Comparison of ENCODE assay signal across 15 mouse cellular contexts in genomic region chr3:29432109-29433091, GRCm38 (mm10).
DNase-seq lines count a peak whose midpoint lies in the region; ATAC-seq lines count a peak whose summit lies in the region.
"Had no signal": no experiment of that assay in that cellular context is flagged by ENCODE, and none has a peak within 500 bp of the region (broad histone marks: within the 10 kb centered on the region; RNA-seq: fewer than 3 reads in every experiment).

No protein-coding gene starts in this region.

- H3K27me3 ChIP-seq in forebrain, embryonic 15.5 days: no peaks in the 10 kb centered on the region
- no peaks in the 10 kb centered on the region for H3K27me3 ChIP-seq in hindbrain, embryonic 16.5 days (replicated peaks; ENCODE audit: control insufficient read depth, insufficient read depth, low read length)
- H3K27me3 ChIP-seq in neural tube, embryonic 12.5 days (replicated peaks): no peaks in the 10 kb centered on the region
- H3K27me3 ChIP-seq: limb, embryonic 12.5 days had no signal

- intact Hi-C loops in heart, postnatal 25 days (cut with DNase I): no loop called here
- intact Hi-C loops in left cerebral cortex, postnatal 14 days (cut with DNase I): no loop called here

- peak; percentile 85 for ATAC-seq in forebrain, embryonic 15.5 days (replicated peaks)
- peak; percentile 79; the same call in 1 of the 2 replicates for ATAC-seq in hindbrain, embryonic 16.5 days
- peak; percentile 82; the same call in 1 of the 2 replicates for ATAC-seq in neural tube, embryonic 12.5 days (ENCODE audit: low FRiP score, low read depth)

- no peak overlapping the region for H3K27ac ChIP-seq in forebrain, embryonic 15.5 days (replicated peaks)
- no peak overlapping the region for H3K27ac ChIP-seq in hindbrain, embryonic 16.5 days (ENCODE audit: low read depth, low read length)
- no peak overlapping the region for H3K27ac ChIP-seq in neural tube, embryonic 12.5 days
- H3K27ac ChIP-seq: limb, embryonic 12.5 days had no signal

- no peak overlapping the region for H3K4me2 ChIP-seq in forebrain, embryonic 15.5 days (replicated peaks)
- no peak overlapping the region for H3K4me2 ChIP-seq in hindbrain, embryonic 16.5 days (ENCODE audit: low read length)
- no peak overlapping the region for H3K4me2 ChIP-seq in neural tube, embryonic 12.5 days (replicated peaks)
- H3K4me2 ChIP-seq: heart, embryonic 11.5 days; limb, embryonic 12.5 days had no signal

- H3K36me3 ChIP-seq in forebrain, embryonic 15.5 days: no peaks in the 10 kb centered on the region
- H3K36me3 ChIP-seq in hindbrain, embryonic 16.5 days (ENCODE audit: control insufficient read depth, insufficient read depth, low read length): no peaks in the 10 kb centered on the region
- H3K36me3 ChIP-seq in neural tube, embryonic 12.5 days: no peaks in the 10 kb centered on the region
- H3K36me3 ChIP-seq: limb, embryonic 12.5 days had no signal

- peaks cover 9% of the 10 kb centered on the region; the same call in 1 of the 2 replicates for H3K4me1 ChIP-seq in forebrain, embryonic 15.5 days
- H3K4me1 ChIP-seq in hindbrain, embryonic 16.5 days (ENCODE audit: control insufficient read depth, insufficient read depth, low read depth, low read length): peaks cover 5% of the 10 kb centered on the region
- H3K4me1 ChIP-seq in neural tube, embryonic 12.5 days: no peaks in the 10 kb centered on the region
- H3K4me1 ChIP-seq: limb, embryonic 12.5 days had no signal

- 17% methylated on average over 10 of the region's 10 CpGs for WGBS in forebrain, embryonic 15.5 days
- WGBS in hindbrain, embryonic 16.5 days: 28% methylated on average over 10 of the region's 10 CpGs
- WGBS in neural tube, embryonic 12.5 days: 57% methylated on average over 10 of the region's 10 CpGs

- H3K9me3 ChIP-seq in forebrain, embryonic 15.5 days: no peaks in the 10 kb centered on the region
- no peaks in the 10 kb centered on the region for H3K9me3 ChIP-seq in hindbrain, embryonic 16.5 days (ENCODE audit: control insufficient read depth, low read length)
- H3K9me3 ChIP-seq in neural tube, embryonic 12.5 days: no peaks in the 10 kb centered on the region
- H3K9me3 ChIP-seq: limb, embryonic 12.5 days had no signal

- DNase-seq in embryo, embryonic 11 days: peak; percentile 21
- DNase-seq in heart, postnatal 25 days (ENCODE audit: low spot score): no peak
- DNase-seq in lung, adult 18-20 months: no peak
- no peak for DNase-seq in left cerebral cortex, postnatal 14 days (ENCODE audit: low spot score in 2 of 2)
- DNase-seq: cerebellum, adult 11 months; gastrocnemius, postnatal 25 days; kidney, adult 9 months; layer of hippocampus, adult 9-11 months; lung, postnatal 4 days; thymus, postnatal 14 days had no signal

- H3K4me3 ChIP-seq in forebrain, embryonic 15.5 days: no peak overlapping the region
- H3K4me3 ChIP-seq in hindbrain, embryonic 16.5 days (ENCODE audit: low read length): no peak overlapping the region
- no peak overlapping the region for H3K4me3 ChIP-seq in neural tube, embryonic 12.5 days
- H3K4me3 ChIP-seq: limb, embryonic 12.5 days had no signal

- no peak overlapping the region for H3K9ac ChIP-seq in forebrain, embryonic 15.5 days (replicated peaks)
- H3K9ac ChIP-seq in hindbrain, embryonic 16.5 days (ENCODE audit: low read depth, low read length): no peak overlapping the region; the same call in 1 of the 2 replicates
- H3K9ac ChIP-seq in neural tube, embryonic 12.5 days: no peak overlapping the region
- H3K9ac ChIP-seq: limb, embryonic 12.5 days had no signal
